Mouse (Mus musculus): ENCODE results near the gene Fam155a. TPM values are rescaled to one million over a fixed set of nuclear protein-coding genes. Genes with fewer than 3 reads are reported as not detected.

The Fam155a gene
- polyA plus RNA-seq, 1 experiment from 2014 or later = 12.6 TPM

GRCm38 (mm10) chr8:9365381-9365780, 405.6 kb downstream of the Fam155a start:
- no peaks in the 10 kb centered on the region for H3K27me3 ChIP-seq
- H3K4me2 ChIP-seq (replicated peaks) = no peak overlapping the region
- H3K9ac ChIP-seq = no peak overlapping the region
- no peak overlapping the region for H3K27ac ChIP-seq
- no peak for ATAC-seq (ENCODE audit: low FRiP score)
- no peak overlapping the region for H3K4me3 ChIP-seq
- H3K4me1 ChIP-seq = no peaks in the 10 kb centered on the region
- no peaks in the 10 kb centered on the region for H3K36me3 ChIP-seq
- 91% methylated on average over 1 of the region's 1 CpGs for WGBS
- H3K9me3 ChIP-seq (replicated peaks) = no peaks in the 10 kb centered on the region

DNA sequence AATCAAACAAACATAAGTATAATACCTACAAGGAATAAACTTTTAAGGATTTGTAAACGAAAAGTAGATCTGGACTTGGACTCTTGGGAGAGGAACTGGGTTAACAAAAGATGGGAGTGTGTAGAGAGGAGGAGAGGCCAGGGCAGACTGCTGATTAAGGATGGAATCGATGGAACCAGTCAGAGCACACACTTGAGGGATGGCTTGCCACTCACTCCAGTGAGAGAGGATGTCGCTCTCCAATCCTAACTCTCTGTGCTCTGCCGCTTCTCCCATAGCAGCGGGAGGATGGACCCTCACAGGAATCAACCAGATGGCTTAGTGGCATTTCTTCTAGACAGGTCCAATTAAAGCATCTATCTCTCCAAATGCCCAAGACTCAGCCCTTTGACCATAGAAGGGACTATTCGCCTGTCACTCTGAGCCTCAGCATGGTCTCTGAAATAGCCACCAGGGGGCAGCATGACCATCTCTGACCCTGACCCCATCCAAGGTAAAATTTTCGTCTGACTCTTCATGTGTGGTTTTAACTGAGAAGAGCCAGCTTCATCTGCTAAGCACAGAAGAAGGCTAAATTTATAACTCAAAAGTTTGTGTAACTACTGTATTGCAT, 422.3 kb downstream of the Fam155a start:
- H3K36me3 ChIP-seq = no peaks in the 10 kb centered on the region
- no peaks in the 10 kb centered on the region for H3K27me3 ChIP-seq
- no peak for ATAC-seq (ENCODE audit: low FRiP score)
- WGBS = 51% methylated on average over 7 of the region's 7 CpGs
- no peak overlapping the region for H3K9ac ChIP-seq
- no peaks in the 10 kb centered on the region for H3K4me1 ChIP-seq
- H3K4me3 ChIP-seq = no peak overlapping the region
- no peak overlapping the region for H3K27ac ChIP-seq
- no peak overlapping the region for H3K4me2 ChIP-seq (replicated peaks)
- H3K9me3 ChIP-seq (replicated peaks) = no peaks in the 10 kb centered on the region

GRCm38 (mm10) chr8:9347163-9347562, 423.8 kb downstream of the Fam155a start:
- Histone ChIP-seq H3K9ac (no peak overlapping the region), H3K9me3 (replicated peaks) (no peaks in the 10 kb centered on the region), H3K27ac (no peak overlapping the region), H3K36me3 (no peaks in the 10 kb centered on the region), H3K4me2 (replicated peaks) (no peak overlapping the region), H3K4me1 (no peaks in the 10 kb centered on the region), H3K4me3 (no peak overlapping the region), H3K27me3 (no peaks in the 10 kb centered on the region)
- 84% methylated on average over 4 of the region's 4 CpGs for WGBS
- no peak for ATAC-seq (ENCODE audit: low FRiP score)

GRCm38 (mm10) chr8:9344136-9344535, 426.8 kb downstream of the Fam155a start:
- no peak for ATAC-seq (ENCODE audit: low FRiP score)
- H3K9me3 ChIP-seq (replicated peaks) = no peaks in the 10 kb centered on the region
- H3K4me3 ChIP-seq = no peak overlapping the region
- 77% methylated on average over 4 of the region's 4 CpGs for WGBS
- no peak overlapping the region for H3K27ac ChIP-seq
- no peaks in the 10 kb centered on the region for H3K4me1 ChIP-seq
- no peaks in the 10 kb centered on the region for H3K36me3 ChIP-seq
- no peak overlapping the region; the same call in 1 of the 2 replicates for H3K9ac ChIP-seq
- H3K4me2 ChIP-seq (replicated peaks) = no peak overlapping the region
- no peaks in the 10 kb centered on the region for H3K27me3 ChIP-seq

- Histone ChIP-seq H3K9me3 (replicated peaks) (no peaks in the 10 kb centered on the region), H3K9ac (no peak overlapping the region), H3K36me3 (no peaks in the 10 kb centered on the region), H3K27me3 (no peaks in the 10 kb centered on the region), H3K4me1 (no peaks in the 10 kb centered on the region), H3K4me3 (no peak overlapping the region), H3K4me2 (replicated peaks) (no peak overlapping the region), H3K27ac (no peak overlapping the region)
- 86% methylated on average over 9 of the region's 9 CpGs for WGBS
- no peak for ATAC-seq (ENCODE audit: low FRiP score)
Observed at GRCm38 (mm10) chr8:9342998-9343397, 428.0 kb downstream of the Fam155a start.

DNA sequence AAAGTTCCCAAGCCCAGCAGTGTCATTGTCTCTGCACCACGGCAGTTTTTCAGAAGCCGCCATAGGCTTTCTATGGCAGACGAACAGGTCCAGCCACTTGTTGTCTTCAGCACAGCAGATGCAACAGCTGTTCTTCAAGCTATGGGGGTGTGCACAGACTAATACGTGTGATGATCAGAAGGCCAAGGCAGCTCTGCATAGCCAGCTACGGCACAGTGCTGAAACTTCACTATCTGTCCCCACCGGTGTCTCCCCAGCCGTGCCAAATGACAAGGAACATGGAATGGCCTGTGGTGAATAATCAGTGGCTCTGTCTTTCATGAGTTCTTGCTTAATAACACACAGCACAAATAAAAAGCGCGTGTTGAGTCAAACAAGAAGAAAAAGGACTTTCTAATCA, 428.4 kb downstream of the Fam155a start:
- no peak for ATAC-seq (ENCODE audit: low FRiP score)
- Histone ChIP-seq H3K9ac (no peak overlapping the region), H3K4me2 (replicated peaks) (no peak overlapping the region), H3K27me3 (no peaks in the 10 kb centered on the region), H3K9me3 (replicated peaks) (no peaks in the 10 kb centered on the region), H3K4me1 (no peaks in the 10 kb centered on the region), H3K4me3 (no peak overlapping the region), H3K36me3 (no peaks in the 10 kb centered on the region), H3K27ac (no peak overlapping the region)
- 77% methylated on average over 9 of the region's 9 CpGs for WGBS

DNA sequence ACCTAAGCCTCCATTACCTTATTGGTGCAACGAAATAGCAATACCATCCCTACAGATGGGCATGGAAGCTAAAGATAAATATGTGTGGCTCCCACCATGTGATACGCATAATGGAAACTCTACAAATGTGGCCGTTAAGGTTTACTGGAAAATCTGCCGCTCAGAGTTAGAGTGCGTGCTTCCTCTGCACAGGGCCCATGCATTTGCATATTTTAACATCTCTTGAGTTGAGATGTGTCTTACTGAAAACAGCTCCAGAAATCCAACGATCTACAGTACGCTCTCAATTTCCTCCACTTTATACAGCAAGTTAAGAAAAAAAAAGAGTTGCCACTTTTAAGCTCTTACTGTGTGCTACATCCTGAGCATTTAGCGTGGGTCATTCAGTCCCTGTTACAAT, 433.1 kb downstream of the Fam155a start:
- Histone ChIP-seq H3K36me3 (no peaks in the 10 kb centered on the region), H3K4me1 (peaks cover 15% of the 10 kb centered on the region), H3K4me3 (no peak overlapping the region), H3K27ac (no peak overlapping the region), H3K27me3 (no peaks in the 10 kb centered on the region), H3K4me2 (replicated peaks) (no peak overlapping the region), H3K9ac (no peak overlapping the region), H3K9me3 (replicated peaks) (no peaks in the 10 kb centered on the region)
- WGBS = 89% methylated on average over 8 of the region's 8 CpGs
- no peak for ATAC-seq (ENCODE audit: low FRiP score)

DNA sequence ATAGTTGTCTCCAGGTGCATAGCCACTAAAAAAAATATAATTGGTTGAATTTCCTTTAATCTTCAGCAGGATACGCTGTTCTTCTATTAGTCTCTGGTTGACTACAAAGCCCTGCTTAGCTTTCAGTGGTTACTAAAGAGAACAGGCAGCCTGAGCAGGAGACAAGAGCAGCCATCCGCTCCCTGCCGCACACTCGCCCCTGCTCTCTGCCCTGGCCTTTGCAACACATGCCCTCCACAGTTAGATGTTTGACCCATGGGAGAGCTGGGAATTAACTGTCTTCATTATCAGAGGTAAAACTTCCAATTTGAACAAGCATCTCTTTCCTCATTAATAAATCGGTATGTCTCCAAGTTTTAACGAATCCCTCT, 435.0 kb downstream of the Fam155a start:
- H3K4me3 ChIP-seq = no peak overlapping the region
- H3K4me1 ChIP-seq = peaks cover 15% of the 10 kb centered on the region
- H3K9ac ChIP-seq = no peak overlapping the region
- H3K9me3 ChIP-seq (replicated peaks) = no peaks in the 10 kb centered on the region
- WGBS = 41% methylated on average over 6 of the region's 6 CpGs
- no peak overlapping the region for H3K4me2 ChIP-seq (replicated peaks)
- no peak for ATAC-seq (ENCODE audit: low FRiP score)
- 0 out of 2 replicates have a peak overlapping the region, but pooled peaks have one; percentile 66 for H3K27ac ChIP-seq
- H3K27me3 ChIP-seq = no peaks in the 10 kb centered on the region
- H3K36me3 ChIP-seq = no peaks in the 10 kb centered on the region

GRCm38 (mm10) chr8:9335285-9335932, 435.6 kb downstream of the Fam155a start:
- 0 out of 2 replicates have a peak, but pooled peaks have one; percentile 27 for ATAC-seq (ENCODE audit: low FRiP score)

GRCm38 (mm10) chr8:9332766-9333165, 438.2 kb downstream of the Fam155a start:
- H3K27ac ChIP-seq = no peak overlapping the region
- no peak overlapping the region for H3K4me3 ChIP-seq
- no peak overlapping the region for H3K9ac ChIP-seq
- H3K9me3 ChIP-seq (replicated peaks) = no peaks in the 10 kb centered on the region
- H3K4me2 ChIP-seq (replicated peaks) = no peak overlapping the region
- H3K36me3 ChIP-seq = no peaks in the 10 kb centered on the region
- peaks cover 15% of the 10 kb centered on the region for H3K4me1 ChIP-seq
- ATAC-seq (ENCODE audit: low FRiP score) = no peak
- H3K27me3 ChIP-seq = no peaks in the 10 kb centered on the region
- 88% methylated on average over 2 of the region's 2 CpGs for WGBS

More at GRCm38 (mm10) chr8:9335285-9335932, 435.6 kb downstream of the Fam155a start:
- WGBS = 77% methylated on average over 10 of the region's 10 CpGs
- no peaks in the 10 kb centered on the region for H3K36me3 ChIP-seq
- H3K9ac ChIP-seq = no peak overlapping the region
- H3K27ac ChIP-seq = peak overlapping the region; percentile 66
- H3K4me2 ChIP-seq (replicated peaks) = no peak overlapping the region
- H3K4me1 ChIP-seq = peaks cover 15% of the 10 kb centered on the region
- H3K4me3 ChIP-seq = no peak overlapping the region
- no peaks in the 10 kb centered on the region for H3K9me3 ChIP-seq (replicated peaks)
- no peaks in the 10 kb centered on the region for H3K27me3 ChIP-seq

DNA sequence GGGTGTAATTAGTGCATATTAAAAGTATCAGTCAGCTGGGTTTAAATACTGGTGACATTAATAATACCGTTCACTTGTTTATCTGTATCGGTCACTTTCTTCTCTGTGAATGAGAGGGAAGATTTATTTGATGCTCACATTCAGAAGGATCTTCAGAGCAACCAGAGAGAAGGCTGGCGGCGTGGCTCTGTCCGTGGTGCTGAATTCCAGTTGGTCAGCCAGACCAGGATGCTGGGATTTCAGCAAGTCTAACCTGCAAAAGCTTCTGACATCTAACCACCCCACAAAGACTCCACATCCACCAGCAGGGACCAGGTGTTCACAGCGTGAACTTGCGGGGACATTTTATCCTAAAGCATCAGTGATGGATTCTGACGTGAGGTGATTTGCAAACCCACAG, 461.5 kb downstream of the Fam155a start:
- no peak overlapping the region for H3K27ac ChIP-seq
- WGBS = 25% methylated on average over 8 of the region's 8 CpGs
- no peaks in the 10 kb centered on the region for H3K27me3 ChIP-seq
- H3K36me3 ChIP-seq = no peaks in the 10 kb centered on the region
- H3K9me3 ChIP-seq (replicated peaks) = no peaks in the 10 kb centered on the region
- no peak overlapping the region for H3K4me2 ChIP-seq (replicated peaks)
- no peak overlapping the region for H3K9ac ChIP-seq
- H3K4me1 ChIP-seq = no peaks in the 10 kb centered on the region
- H3K4me3 ChIP-seq = no peak overlapping the region
- no peak for ATAC-seq (ENCODE audit: low FRiP score)

- H3K27me3 ChIP-seq = no peaks in the 10 kb centered on the region
- 0 out of 2 replicates have a peak, but pooled peaks cover 4% of the 10 kb centered on the region for H3K4me1 ChIP-seq
- H3K9me3 ChIP-seq (replicated peaks) = no peaks in the 10 kb centered on the region
- H3K36me3 ChIP-seq = no peaks in the 10 kb centered on the region
- no peak overlapping the region for H3K9ac ChIP-seq
- no peak overlapping the region for H3K4me3 ChIP-seq
- no peak overlapping the region for H3K27ac ChIP-seq
- no peak for ATAC-seq (ENCODE audit: low FRiP score)
- 60% methylated on average over 6 of the region's 6 CpGs for WGBS
- no peak overlapping the region for H3K4me2 ChIP-seq (replicated peaks)
Observed at GRCm38 (mm10) chr8:9303526-9304135, 467.3 kb downstream of the Fam155a start.

- 88% methylated on average over 2 of the region's 2 CpGs for WGBS
- no peak overlapping the region for H3K9ac ChIP-seq
- H3K4me2 ChIP-seq (replicated peaks) = no peak overlapping the region
- no peaks in the 10 kb centered on the region for H3K4me1 ChIP-seq
- no peaks in the 10 kb centered on the region for H3K27me3 ChIP-seq
- no peak overlapping the region for H3K27ac ChIP-seq
- no peak for ATAC-seq (ENCODE audit: low FRiP score)
- H3K9me3 ChIP-seq (replicated peaks) = no peaks in the 10 kb centered on the region
- no peak overlapping the region for H3K4me3 ChIP-seq
- no peaks in the 10 kb centered on the region for H3K36me3 ChIP-seq
Observed at GRCm38 (mm10) chr8:9295046-9295445, 475.9 kb downstream of the Fam155a start.
